In the genomic region with DNA sequence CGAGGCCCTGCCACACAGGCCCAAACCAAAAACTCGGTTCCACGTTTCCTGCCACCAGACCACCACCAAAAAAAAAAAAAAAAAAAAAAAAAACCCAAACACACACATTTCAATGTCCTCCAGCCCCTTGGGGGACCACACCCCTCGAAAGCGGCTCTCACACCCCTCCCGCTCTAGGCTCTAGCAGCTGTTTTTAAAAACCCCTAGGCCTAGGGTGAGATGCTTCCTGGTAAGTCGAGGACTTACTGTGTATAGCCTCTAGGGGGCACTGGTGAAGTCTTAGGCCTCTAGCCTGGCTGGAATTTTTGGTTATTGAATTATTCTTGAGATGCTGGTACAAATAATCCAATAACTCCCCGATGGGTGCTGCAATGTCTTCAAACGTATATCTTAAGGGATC, we compare ENCODE assay signal across 11 mouse cellular contexts.
A peak's percentile ranks its signal among the peaks of the same experiment; 100 is the strongest.
DNase-seq lines count a peak whose midpoint lies in the region; ATAC-seq lines count a peak whose summit lies in the region.
"Had no signal": no experiment of that assay in that cellular context is flagged by ENCODE, and none has a peak within 500 bp of the region (broad histone marks: within the 10 kb centered on the region; RNA-seq: fewer than 3 reads in every experiment).

No protein-coding gene starts in this region.

- DNase-seq in cerebellum, postnatal 10 days, result peak; percentile 13 to 36
- peak; percentile 4 for DNase-seq in kidney, postnatal 14 days
- DNase-seq in kidney, adult 18-20 months, result no peak
- DNase-seq in CD4-positive, CD25-positive, alpha-beta regulatory T cell, adult 2 months (ENCODE audit: low read depth, low spot score), result peak; percentile 32
- peak; percentile 17 for DNase-seq in embryo, embryonic 9.5 days (ENCODE audit: extremely low spot score)
- DNase-seq in layer of hippocampus, adult 9-10 months (ENCODE audit: low spot score), result no peak
- no peak for DNase-seq in ovary, adult 18-20 months (ENCODE audit: low spot score)
- DNase-seq: cerebellum, adult 8-10 months; gastrocnemius, postnatal 36 days; thymus, adult 18-20 months had no signal

- ATAC-seq in cerebellum, adult (ENCODE audit: insufficient number of reproducible peaks, low FRiP score, low TSS enrichment), result no peak

Comparison
In these comparisons a context has a peak if more than half of its experiments do, and no peak if none do; other contexts are left out.
1. DNase-seq: peak in cerebellum, postnatal 10 days (2 of 2), kidney, postnatal 14 days (single experiment), CD4-positive, CD25-positive, alpha-beta regulatory T cell, adult 2 months (single experiment) and embryo, embryonic 9.5 days (single experiment); none in kidney, adult 18-20 months (single experiment), layer of hippocampus, adult 9-10 months (single experiment) and ovary, adult 18-20 months (single experiment).